Mouse (Mus musculus) brain, embryonic 14.5 days (tissue): ENCODE measurements around the gene Mrpl48. TPM values are rescaled to one million over a fixed set of nuclear protein-coding genes. Genes with fewer than 3 reads are reported as not detected.
A peak's percentile ranks its signal among the peaks of the same experiment; 100 is the strongest.
"Not testable (repeated sequence)": the region's sequence is repeated elsewhere in the genome, so short reads cannot be mapped to it uniquely, and the experiment has no call there.

Experiments
- DNase-seq: peaks from one replicate; pipeline ENCODE4 v3.0.0-alpha.2; 2011; ENCODE audit warnings: low read depth
- CTCF ChIP-seq: fragments of 200-500 bp; IDR thresholded peaks from 2 replicates; pipeline ENCODE4 v1.5.1; 2012; ENCODE audit warnings: inconsistent platforms, mild to moderate bottlenecking, moderate library complexity, borderline replicate concordance; ENCODE audit not compliant: insufficient read depth, insufficient read length; ENCODE audit errors: extremely low read depth
- POLR2A ChIP-seq: fragments of 200-500 bp; IDR thresholded peaks from 2 replicates; pipeline ENCODE4 v1.6.1; 2012; ENCODE audit warnings: mild to moderate bottlenecking, inconsistent platforms, borderline replicate concordance; ENCODE audit not compliant: poor library complexity, insufficient read depth, insufficient read length, severe bottlenecking; ENCODE audit errors: extremely low read depth
- polyA plus RNA-seq: library from polyadenylated mRNA; depleted of rRNA; stranded (reverse); fragments of >200 nt; gene quantifications from 2 replicates; pipeline ENCODE4 v1.2.3, GENCODE M21; 2012

Mrpl48 gene
- polyA plus RNA-seq, 1 experiment: 41.1 TPM

GRCm38 (mm10) chr7:100578794-100579193 lies 29.3 kb downstream of the Mrpl48 start:
- DNase-seq: no peak
- TF ChIP-seq POLR2A (no peak), CTCF (no peak)

GRCm38 (mm10) chr7:100572704-100573103 lies 35.4 kb downstream of the Mrpl48 start:
- no peak for TF ChIP-seq CTCF
- TF ChIP-seq POLR2A: no peak
- no peak for DNase-seq

GRCm38 (mm10) chr7:100572061-100572460 lies 36.0 kb downstream of the Mrpl48 start:
- TF ChIP-seq CTCF: no peak
- TF ChIP-seq POLR2A: no peak
- DNase-seq: no peak

- no peak for TF ChIP-seq CTCF
- TF ChIP-seq POLR2A: no peak
- DNase-seq: no peak
Observed at GRCm38 (mm10) chr7:100570930-100571715, 37.0 kb downstream of the Mrpl48 start.

GRCm38 (mm10) chr7:100569907-100570306 lies 38.2 kb downstream of the Mrpl48 start:
- TF ChIP-seq CTCF: no peak
- no peak for TF ChIP-seq POLR2A
- no peak for DNase-seq

GRCm38 (mm10) chr7:100567238-100567637 lies 40.9 kb downstream of the Mrpl48 start:
- not testable (repeated sequence) for DNase-seq

- peak; percentile 72 for DNase-seq
- TF ChIP-seq CTCF: no peak
- TF ChIP-seq POLR2A: no peak
Observed at GRCm38 (mm10) chr7:100561861-100562587, 46.1 kb downstream of the Mrpl48 start.

GRCm38 (mm10) chr7:100559331-100559730 lies 48.8 kb downstream of the Mrpl48 start:
- TF ChIP-seq POLR2A (no peak), CTCF (no peak)
- DNase-seq: no peak

- no peak for DNase-seq
- TF ChIP-seq POLR2A (no peak), CTCF (no peak)
Observed at GRCm38 (mm10) chr7:100557241-100557640, 50.9 kb downstream of the Mrpl48 start.

GRCm38 (mm10) chr7:100555431-100555951 lies 52.6 kb downstream of the Mrpl48 start:
- DNase-seq: peak; percentile 91
- TF ChIP-seq CTCF (no peak), POLR2A (peak; percentile 5; the same call in 1 of the 2 replicates)

- DNase-seq: peak; percentile 51
Observed at GRCm38 (mm10) chr7:100554939-100555338, 53.2 kb downstream of the Mrpl48 start.

More at GRCm38 (mm10) chr7:100554939-100555338, 53.2 kb downstream of the Mrpl48 start:
- TF ChIP-seq CTCF (no peak), POLR2A (no peak)
